11 mouse cellular contexts compared by ENCODE assay signal in the genomic region with DNA sequence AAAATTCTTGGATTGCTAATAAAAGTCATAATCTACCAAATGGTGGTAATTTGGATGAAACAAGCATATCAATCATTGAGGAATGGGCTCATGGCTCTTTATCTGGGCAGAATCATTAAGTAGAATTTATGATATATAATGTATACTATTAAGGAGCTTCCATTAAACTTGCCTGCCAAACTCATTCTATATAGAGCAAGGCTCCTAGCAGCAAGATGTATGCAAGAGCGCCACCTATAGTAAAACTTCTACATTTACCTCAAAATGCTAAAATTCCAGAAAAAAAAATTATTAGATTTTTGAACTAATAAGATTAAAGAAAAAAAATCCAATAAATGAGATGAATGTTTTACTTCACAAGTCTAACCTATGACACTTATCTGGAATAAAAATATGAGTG.
A peak's percentile ranks its signal among the peaks of the same experiment; 100 is the strongest.
DNase-seq lines count a peak whose midpoint lies in the region; ATAC-seq lines count a peak whose summit lies in the region.
"Had no signal": no experiment of that assay in that cellular context is flagged by ENCODE, and none has a peak within 500 bp of the region (broad histone marks: within the 10 kb centered on the region; RNA-seq: fewer than 3 reads in every experiment).

No protein-coding gene starts in this region.

- no peaks in the 10 kb centered on the region for H3K9me3 ChIP-seq in forebrain, embryonic 13.5 days (replicated peaks)
- no peaks in the 10 kb centered on the region for H3K9me3 ChIP-seq in forebrain, embryonic 12.5 days
- no peaks in the 10 kb centered on the region for H3K9me3 ChIP-seq in kidney, embryonic 16.5 days (ENCODE audit: low read length)
- H3K9me3 ChIP-seq: hindbrain, embryonic 10.5 days had no signal

- no peaks in the 10 kb centered on the region for H3K27me3 ChIP-seq in forebrain, embryonic 13.5 days
- no peaks in the 10 kb centered on the region for H3K27me3 ChIP-seq in forebrain, embryonic 12.5 days
- no peaks in the 10 kb centered on the region for H3K27me3 ChIP-seq in kidney, embryonic 16.5 days (ENCODE audit: insufficient read depth, low read length)

- H3K27ac ChIP-seq in forebrain, embryonic 13.5 days, result no peak overlapping the region
- H3K27ac ChIP-seq in forebrain, embryonic 12.5 days, result no peak overlapping the region
- H3K27ac ChIP-seq in kidney, embryonic 16.5 days (ENCODE audit: low read length), result no peak overlapping the region
- H3K27ac ChIP-seq: hindbrain, embryonic 10.5 days had no signal

- H3K4me2 ChIP-seq in forebrain, embryonic 13.5 days, result no peak overlapping the region
- H3K4me2 ChIP-seq in forebrain, embryonic 12.5 days, result no peak overlapping the region
- H3K4me2 ChIP-seq in kidney, embryonic 16.5 days (replicated peaks; ENCODE audit: low read depth, low read length), result no peak overlapping the region

- no peaks in the 10 kb centered on the region for H3K4me1 ChIP-seq in forebrain, embryonic 13.5 days
- no peaks in the 10 kb centered on the region; the same call in 1 of the 2 replicates for H3K4me1 ChIP-seq in forebrain, embryonic 12.5 days
- no peaks in the 10 kb centered on the region for H3K4me1 ChIP-seq in kidney, embryonic 16.5 days (ENCODE audit: insufficient read depth, low read length)
- H3K4me1 ChIP-seq: hindbrain, embryonic 10.5 days had no signal

- no peak for DNase-seq in kidney, adult 9 months
- DNase-seq in 416B (ENCODE audit: low read depth), result peak; percentile 65
- DNase-seq in adrenal gland, postnatal 10 days, result no peak
- no peak for DNase-seq in right cerebral cortex, postnatal 25 days
- DNase-seq: cerebellum, adult 9-10 months; lung, postnatal 14 days had no signal

- no peaks in the 10 kb centered on the region for H3K36me3 ChIP-seq in forebrain, embryonic 13.5 days (ENCODE audit: poor library complexity, severe bottlenecking)
- H3K36me3 ChIP-seq in forebrain, embryonic 12.5 days (replicated peaks), result no peaks in the 10 kb centered on the region
- no peaks in the 10 kb centered on the region for H3K36me3 ChIP-seq in kidney, embryonic 16.5 days (ENCODE audit: insufficient read depth, low read length)
- H3K36me3 ChIP-seq: hindbrain, embryonic 10.5 days had no signal

- H3K4me3 ChIP-seq in forebrain, embryonic 13.5 days, result no peak overlapping the region
- H3K4me3 ChIP-seq in forebrain, embryonic 12.5 days (replicated peaks), result no peak overlapping the region
- H3K4me3 ChIP-seq in kidney, embryonic 16.5 days (ENCODE audit: low read length), result no peak overlapping the region
- H3K4me3 ChIP-seq: hindbrain, embryonic 10.5 days had no signal

- no peak overlapping the region for H3K9ac ChIP-seq in forebrain, embryonic 13.5 days
- H3K9ac ChIP-seq in forebrain, embryonic 12.5 days, result no peak overlapping the region
- H3K9ac ChIP-seq in kidney, embryonic 16.5 days (replicated peaks; ENCODE audit: low read length), result no peak overlapping the region

- peak; percentile 62; the same call in 1 of the 2 replicates for ATAC-seq in forebrain, embryonic 13.5 days
- ATAC-seq in forebrain, embryonic 12.5 days (ENCODE audit: low FRiP score), result no peak
- peak; percentile 63; the same call in 1 of the 2 replicates for ATAC-seq in kidney, embryonic 16.5 days (ENCODE audit: low FRiP score, low TSS enrichment)
- peak; percentile 80 for ATAC-seq in common myeloid progenitor, adult 5-6 weeks (replicated peaks; ENCODE audit: low read depth, poor library complexity, severe bottlenecking)

- WGBS in forebrain, embryonic 13.5 days, result 15% methylated on average over 1 of the region's 1 CpGs
- 9% methylated on average over 1 of the region's 1 CpGs for WGBS in forebrain, embryonic 12.5 days
- WGBS in kidney, embryonic 16.5 days, result 5% methylated on average over 1 of the region's 1 CpGs
